Mouse (Mus musculus) c-Kit-positive CD71-negative TER-119-negative erythroid progenitor cells, embryonic 14.5 days (primary cell): Measurements from ENCODE around the gene D630003M21Rik.

Source experiments
- DNase-seq: peaks from one replicate; pipeline ENCODE4 v3.0.0-alpha.2; 2013; ENCODE audit warnings: low read depth

The D630003M21Rik gene

DNA sequence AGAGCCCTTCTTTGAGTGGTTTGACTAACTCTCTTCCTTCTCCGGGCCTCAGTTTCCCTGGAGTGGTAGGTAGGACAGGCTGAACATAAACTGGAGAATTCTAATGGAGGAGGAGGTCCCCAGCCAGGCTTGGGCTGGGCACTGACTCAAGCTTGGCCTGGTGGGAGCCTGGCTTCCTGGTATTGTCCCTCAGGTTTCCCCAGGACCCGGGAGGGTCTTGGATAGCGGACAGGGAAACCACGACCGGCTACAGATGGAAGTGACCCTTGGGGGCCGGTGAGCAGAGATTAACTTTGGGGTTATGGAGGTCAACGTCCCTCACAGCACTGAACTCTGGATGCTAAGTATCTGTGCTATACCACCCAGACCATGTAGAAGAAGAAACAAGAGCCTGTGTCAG, 87.8 kb downstream of the D630003M21Rik start:
- no peak for DNase-seq

DNA sequence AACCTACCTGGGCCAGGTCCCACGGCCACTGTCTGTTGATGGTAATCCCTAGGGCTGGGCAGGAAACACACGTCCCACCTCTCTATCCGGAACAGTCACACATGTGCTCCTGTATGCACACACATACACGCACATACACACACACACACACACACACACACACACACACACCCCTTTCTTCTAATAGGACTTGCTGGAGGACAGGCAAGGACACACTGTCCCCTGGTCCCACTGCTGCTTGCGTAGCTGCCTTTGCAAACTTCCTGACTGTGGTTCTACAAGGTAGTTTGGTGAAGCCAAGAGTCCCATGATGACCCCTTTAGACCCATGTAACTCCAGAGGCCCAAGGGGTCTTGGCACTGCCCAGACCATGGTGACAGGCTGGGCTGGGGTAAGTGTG, 88.4 kb downstream of the D630003M21Rik start:
- DNase-seq, result no peak

DNA sequence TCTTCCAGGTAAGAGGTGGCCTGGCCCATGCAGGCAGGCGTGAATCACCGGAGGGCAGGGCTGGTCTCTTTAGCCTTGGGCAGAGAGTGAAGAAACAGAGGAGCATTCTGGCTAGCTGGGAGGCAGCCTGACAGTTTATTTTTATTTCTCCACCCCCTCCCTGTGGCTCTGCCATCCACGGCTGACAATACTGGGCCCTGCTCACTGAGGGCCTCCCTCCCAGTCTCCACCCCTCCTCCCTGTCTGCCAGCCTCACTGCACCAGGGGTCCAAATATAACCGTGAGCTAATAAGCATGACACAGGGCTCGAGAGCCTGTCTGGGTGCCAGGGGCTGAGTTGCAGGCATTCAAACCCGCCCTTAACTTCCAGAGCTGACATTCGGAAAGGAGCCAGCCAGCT, 89.4 kb downstream of the D630003M21Rik start:
- DNase-seq, result no peak

DNA sequence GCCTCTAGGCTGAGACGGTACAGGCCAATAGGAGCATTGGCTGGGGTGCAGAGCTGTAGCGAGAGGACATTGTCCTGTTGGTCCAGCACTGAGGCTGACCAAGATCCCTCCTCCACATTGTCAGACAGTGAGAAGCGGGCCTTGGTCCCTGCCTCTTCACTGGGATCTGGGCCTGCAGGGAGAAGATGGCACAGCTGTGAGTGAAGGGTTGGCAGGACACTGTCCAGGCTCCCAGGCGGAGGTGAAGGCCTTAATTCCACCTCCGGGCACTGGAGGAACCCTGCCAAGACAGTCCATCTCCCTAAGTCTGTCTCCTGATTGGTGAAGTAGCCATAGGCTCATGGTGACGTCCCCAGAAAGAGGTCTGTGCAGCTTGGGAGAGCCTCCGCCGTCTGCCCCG, 90.2 kb downstream of the D630003M21Rik start:
- DNase-seq, result no peak

DNA sequence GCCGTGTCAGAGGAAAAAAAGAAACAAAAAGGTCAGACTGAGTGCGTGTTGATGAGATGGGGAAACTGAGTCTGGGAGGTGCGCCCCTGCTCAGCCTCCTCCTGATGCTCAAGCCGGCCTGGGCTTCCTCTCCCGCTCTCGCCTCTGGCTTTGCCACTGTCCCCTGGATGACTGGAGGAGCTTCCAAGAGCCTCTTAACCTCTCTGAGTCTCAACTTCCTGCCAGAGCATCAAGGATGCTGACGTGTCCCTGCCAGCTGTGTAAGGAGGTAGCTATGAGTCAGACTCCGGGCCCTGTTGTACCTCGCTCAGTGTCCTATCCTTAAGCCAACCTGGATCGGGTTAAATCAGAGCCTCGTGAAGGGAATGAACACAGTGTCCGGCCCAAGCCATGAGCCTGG, 91.3 kb downstream of the D630003M21Rik start:
- no peak for DNase-seq

DNA sequence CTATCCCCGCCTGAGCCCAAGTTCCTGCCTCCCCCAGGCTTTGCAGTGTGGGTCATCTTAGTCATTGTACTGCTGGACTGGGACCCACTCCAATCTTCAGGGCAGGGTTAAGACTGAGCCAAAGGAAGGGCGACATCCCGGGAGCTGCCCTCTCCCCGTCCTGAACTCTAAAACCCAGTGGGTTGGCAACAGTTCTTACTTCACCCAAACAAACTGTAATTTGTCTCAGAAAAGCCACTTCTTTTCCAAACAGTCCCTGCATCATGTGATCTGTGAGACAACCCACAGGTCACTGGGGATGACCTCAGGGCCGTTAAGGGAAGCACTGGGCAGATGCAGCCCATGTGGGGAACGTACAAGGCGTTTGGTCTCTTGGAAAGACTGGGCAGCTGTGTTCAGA, 92.8 kb downstream of the D630003M21Rik start:
- DNase-seq, result no peak

DNA sequence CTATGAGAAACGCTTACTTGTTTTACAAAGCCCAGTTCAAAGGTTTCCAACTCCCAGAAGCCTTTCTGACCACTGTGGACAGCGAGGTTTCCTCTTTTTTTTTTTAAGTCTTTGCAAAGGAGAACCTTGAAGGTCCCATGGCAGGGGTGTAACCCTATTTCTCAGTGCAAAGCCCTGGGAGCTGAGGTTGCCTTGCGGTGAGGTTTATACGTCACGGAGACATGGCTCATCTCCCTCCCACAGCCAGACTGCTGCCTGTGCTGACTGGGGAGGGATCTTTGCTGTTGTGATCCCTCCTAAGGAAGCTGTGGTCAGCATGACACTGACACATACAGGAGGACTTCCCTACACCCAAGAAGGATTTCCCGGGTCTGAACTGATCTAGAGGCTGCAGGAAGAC, 96.0 kb downstream of the D630003M21Rik start:
- DNase-seq, result peak; percentile 68
